Mouse (Mus musculus) MEL (cell line): ENCODE data around the gene Ptpro. TPM values are rescaled to one million over a fixed set of nuclear protein-coding genes. Genes with fewer than 3 reads are reported as not detected.

ENCODE experiments used
- DNase-seq: peaks from one replicate; pipeline ENCODE4 v3.0.0; 2011; ENCODE audit warnings: low read depth, low spot score
- H3K27ac ChIP-seq: 2 replicates; pipeline ENCODE4 v1.5.1; 2012; ENCODE audit warnings: low read depth, mild to moderate bottlenecking, control low read depth, low read length, moderate library complexity; ENCODE audit not compliant: control insufficient read depth
- H3K27me3 ChIP-seq, 2 experiments: fragments of 150-350 bp in 1 of 2; sonication (generic) in 1 of 2; 2 replicates each; pipeline ENCODE4 v1.6.1; 2012; ENCODE audit warnings: low read length in 2 of 2, mild to moderate bottlenecking in 2 of 2, improper control_type of control experiment in 1 of 2, moderate library complexity in 1 of 2; ENCODE audit not compliant: insufficient read depth in 2 of 2, control insufficient read depth in 1 of 2
- H3K36me3 ChIP-seq, 2 experiments: 2 replicates each; pipeline ENCODE4 v1.6.1; 2012 to 2014; ENCODE audit warnings: low read length in 2 of 2, improper control_type of control experiment in 1 of 2, inconsistent platforms in 1 of 2, mild to moderate bottlenecking in 1 of 2; ENCODE audit not compliant: insufficient read depth in 2 of 2, control insufficient read depth in 1 of 2
- H3K4me1 ChIP-seq, 2 experiments: fragments of 150-350 bp in 1 of 2; sonication (generic) in 1 of 2; 2 replicates each; pipeline ENCODE4 v1.6.1; 2012; ENCODE audit warnings: low read length in 2 of 2, improper control_type of control experiment in 1 of 2, mild to moderate bottlenecking in 1 of 2; ENCODE audit not compliant: insufficient read depth in 2 of 2, control insufficient read depth in 1 of 2
- H3K4me3 ChIP-seq, 2 experiments: fragments of 150-350 bp in 1 of 2; sonication (generic) in 1 of 2; 2 replicates each; pipeline ENCODE4 v1.5.1; 2012; ENCODE audit warnings: low read depth in 2 of 2, low read length in 2 of 2, mild to moderate bottlenecking in 2 of 2, moderate library complexity in 2 of 2, control low read depth in 1 of 2, improper control_type of control experiment in 1 of 2; ENCODE audit not compliant: control insufficient read depth in 1 of 2, insufficient read depth in 1 of 2
- H3K79me2 ChIP-seq: 2 replicates; pipeline ENCODE4 v1.6.1; 2012; ENCODE audit warnings: mild to moderate bottlenecking, low read length, moderate library complexity; ENCODE audit not compliant: control insufficient read depth, poor library complexity, insufficient read depth
- H3K9ac ChIP-seq: 2 replicates; pipeline ENCODE4 v1.6.1; 2012; ENCODE audit warnings: low read depth, mild to moderate bottlenecking, control low read depth, low read length, moderate library complexity; ENCODE audit not compliant: control insufficient read depth, poor library complexity, severe bottlenecking
- H3K9me3 ChIP-seq: fragments of 150-350 bp; sonication (generic); replicated peaks from 2 replicates; pipeline ENCODE4 v1.6.1; 2012; ENCODE audit warnings: mild to moderate bottlenecking, low read length, improper control_type of control experiment, moderate library complexity; ENCODE audit not compliant: insufficient read depth
- BHLHE40 ChIP-seq: IDR thresholded peaks from 2 replicates; pipeline ENCODE4 v1.6.1; 2012; ENCODE audit warnings: low read depth, mild to moderate bottlenecking, inconsistent platforms, low read length, improper control_type of control experiment, borderline replicate concordance
- CHD1 ChIP-seq: IDR thresholded peaks from 2 replicates; pipeline ENCODE4 v1.6.1; 2012; ENCODE audit warnings: low read depth, mild to moderate bottlenecking, inconsistent platforms, low read length, improper control_type of control experiment
- CHD2 ChIP-seq: IDR thresholded peaks from 2 replicates; pipeline ENCODE4 v1.6.1; 2011; ENCODE audit warnings: low read length, improper control_type of control experiment
- CTCF ChIP-seq, 3 experiments: IDR thresholded peaks in 2 of 3; conservative IDR thresholded peaks in 1 of 3; 2 replicates each; pipeline ENCODE4 v1.5.1; 2011 to 2012; ENCODE audit warnings: low read length in 3 of 3, low read depth in 2 of 3, mild to moderate bottlenecking in 2 of 3, improper control_type of control experiment in 1 of 3, inconsistent platforms in 1 of 3, mixed read lengths in 1 of 3, moderate library complexity in 1 of 3; ENCODE audit not compliant: control insufficient read depth in 1 of 3, insufficient read depth in 1 of 3, poor library complexity in 1 of 3, severe bottlenecking in 1 of 3
- E2F4 ChIP-seq: IDR thresholded peaks from 2 replicates; pipeline ENCODE4 v1.6.1; 2011; ENCODE audit warnings: low read depth, low read length, improper control_type of control experiment, borderline replicate concordance
- EP300 ChIP-seq, 2 experiments: IDR thresholded peaks; 2 replicates each; pipeline ENCODE4 v1.6.1; 2011; ENCODE audit warnings: improper control_type of control experiment in 2 of 2, low read length in 2 of 2, low read depth in 1 of 2, mild to moderate bottlenecking in 1 of 2
- GABPA ChIP-seq: IDR thresholded peaks from 2 replicates; pipeline ENCODE4 v1.6.1; 2012; ENCODE audit warnings: low read depth, mild to moderate bottlenecking, inconsistent platforms, low read length, improper control_type of control experiment, moderate library complexity
- HCFC1 ChIP-seq: IDR thresholded peaks from 2 replicates; pipeline ENCODE4 v1.6.1; 2012; ENCODE audit warnings: low read depth, mild to moderate bottlenecking, inconsistent platforms, low read length, improper control_type of control experiment, moderate library complexity
- JUND ChIP-seq: IDR thresholded peaks from 2 replicates; pipeline ENCODE4 v1.6.1; 2011; ENCODE audit warnings: low read depth, mild to moderate bottlenecking, improper control_type of control experiment, low read length
- MAFK ChIP-seq: IDR thresholded peaks from 2 replicates; pipeline ENCODE4 v1.6.1; 2011; ENCODE audit warnings: low read depth, mild to moderate bottlenecking, low read length, improper control_type of control experiment, borderline replicate concordance
- MXI1 ChIP-seq: IDR thresholded peaks from 2 replicates; pipeline ENCODE4 v1.6.1; 2011; ENCODE audit warnings: mild to moderate bottlenecking, low read depth, low read length, improper control_type of control experiment
- MYB ChIP-seq: IDR thresholded peaks from 2 replicates; pipeline ENCODE4 v1.6.1; 2011; ENCODE audit warnings: mild to moderate bottlenecking, low read depth, low read length, improper control_type of control experiment
- NRF1 ChIP-seq: IDR thresholded peaks from 2 replicates; pipeline ENCODE4 v1.6.1; 2014; ENCODE audit warnings: low read depth, mild to moderate bottlenecking, inconsistent platforms, low read length, improper control_type of control experiment, moderate library complexity; ENCODE audit not compliant: poor library complexity, insufficient read depth, severe bottlenecking
- POLR2A ChIP-seq, 2 experiments: IDR thresholded peaks; 2 replicates each; pipeline ENCODE4 v1.6.1; 2011 to 2012; ENCODE audit warnings: low read length in 2 of 2, mild to moderate bottlenecking in 2 of 2, control low read depth in 1 of 2, improper control_type of control experiment in 1 of 2, low read depth in 1 of 2, moderate library complexity in 1 of 2; ENCODE audit not compliant: control insufficient read depth in 1 of 2, insufficient read depth in 1 of 2, poor library complexity in 1 of 2
- POLR2AphosphoS2 ChIP-seq: IDR thresholded peaks from 2 replicates; pipeline ENCODE4 v1.6.1; 2011; ENCODE audit warnings: low read length, improper control_type of control experiment
- POLR2AphosphoS5 ChIP-seq: IDR thresholded peaks from 2 replicates; pipeline ENCODE4 v1.6.1; 2012; ENCODE audit warnings: low read depth, borderline replicate concordance, mild to moderate bottlenecking, inconsistent platforms, low read length, moderate library complexity, mixed read lengths
- SIN3A ChIP-seq: IDR thresholded peaks from 2 replicates; pipeline ENCODE4 v1.6.1; 2012; ENCODE audit warnings: low read length, improper control_type of control experiment, inconsistent platforms
- SMC3 ChIP-seq: IDR thresholded peaks from 2 replicates; pipeline ENCODE4 v1.6.1; 2011; ENCODE audit warnings: low read depth, low read length, improper control_type of control experiment
- TBP ChIP-seq: IDR thresholded peaks from 2 replicates; pipeline ENCODE4 v1.8.0; 2011; ENCODE audit warnings: low read depth, low read length, improper control_type of control experiment
- TCF12 ChIP-seq: IDR thresholded peaks from 2 replicates; pipeline ENCODE4 v1.6.1; 2014; ENCODE audit warnings: low read depth, mild to moderate bottlenecking, inconsistent platforms, low read length, improper control_type of control experiment, moderate library complexity
- USF1 ChIP-seq: IDR thresholded peaks from 2 replicates; pipeline ENCODE4 v1.6.1; 2014; ENCODE audit warnings: low read depth, mild to moderate bottlenecking, inconsistent platforms, low read length, improper control_type of control experiment, moderate library complexity
- ZC3H11A ChIP-seq: IDR thresholded peaks from 2 replicates; pipeline ENCODE4 v1.6.1; 2012; ENCODE audit warnings: low read depth, mild to moderate bottlenecking, inconsistent platforms, low read length, improper control_type of control experiment
- polyA plus RNA-seq, 2 experiments: library from polyadenylated mRNA; stranded (reverse) in 1 of 2; unstranded in 1 of 2; fragments of >175 nt in 1 of 2; fragments of >200 nt in 1 of 2; gene quantifications; 2 replicates each; pipeline versions ENCODE4 v1.2.1 to v1.2.4; 2012; ENCODE audit warnings: low replicate concordance in 2 of 2, low read depth in 1 of 2; ENCODE audit not compliant: insufficient read length in 2 of 2, insufficient read depth in 1 of 2, missing spikeins in 1 of 2
- total RNA-seq: library from RNA; depleted of rRNA; stranded (reverse); fragments of 300-350 nt; gene quantifications from 2 replicates; pipeline ENCODE4 v1.2.3, GENCODE M21; 2012

Ptpro gene
- total and polyA plus RNA-seq, 3 experiments = not detected

DNA sequence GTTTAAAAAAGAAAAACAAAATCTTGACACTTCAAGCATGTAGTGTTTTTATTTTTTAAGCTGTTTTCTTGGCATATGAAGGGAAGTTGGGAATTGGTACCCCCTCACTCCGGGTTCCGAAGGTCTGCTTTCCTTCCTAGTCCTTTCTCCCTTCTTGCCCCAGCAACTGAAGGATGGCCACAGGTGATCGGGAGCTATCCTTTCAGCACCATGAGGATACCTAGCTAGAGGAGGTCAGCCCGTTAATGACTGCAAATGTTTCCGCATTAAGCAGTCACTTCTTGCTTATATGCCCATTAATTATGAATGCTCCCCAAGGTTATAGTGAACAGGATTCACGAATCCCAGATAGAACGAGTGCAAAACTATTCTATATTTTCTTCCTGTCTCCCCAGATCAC, 1.3 kb downstream of the Ptpro start:
- no peaks in the 10 kb centered on the region for H3K9me3 ChIP-seq
- no peak overlapping the region for H3K27ac ChIP-seq
- H3K79me2 ChIP-seq = no peaks in the 10 kb centered on the region
- H3K27me3 ChIP-seq = no peaks in the 10 kb centered on the region
- TF ChIP-seq E2F4 (no peak), NRF1 (no peak), TBP (no peak), CHD1 (no peak), ZC3H11A (no peak), SIN3A (no peak), USF1 (no peak), CTCF (IDR thresholded peaks at IDR 0.05 in 2 of 3, conservative IDR thresholded peaks at IDR 0.05 in 1 of 3; ENCODE audit: control insufficient read depth in 1 of 3, insufficient read depth in 1 of 3, low read depth in 2 of 3, low read length in 3 of 3, poor library complexity in 1 of 3, severe bottlenecking in 1 of 3) (no peak), GABPA (no peak), CHD2 (no peak), EP300 (IDR thresholded peaks at IDR 0.05; ENCODE audit: low read depth in 1 of 2, low read length in 2 of 2) (no peak), BHLHE40 (no peak)
- no peak overlapping the region for H3K4me3 ChIP-seq
- no peaks in the 10 kb centered on the region for H3K36me3 ChIP-seq
- no peak for DNase-seq
- no peak overlapping the region for H3K9ac ChIP-seq
- H3K4me1 ChIP-seq = no peaks in the 10 kb centered on the region

DNA sequence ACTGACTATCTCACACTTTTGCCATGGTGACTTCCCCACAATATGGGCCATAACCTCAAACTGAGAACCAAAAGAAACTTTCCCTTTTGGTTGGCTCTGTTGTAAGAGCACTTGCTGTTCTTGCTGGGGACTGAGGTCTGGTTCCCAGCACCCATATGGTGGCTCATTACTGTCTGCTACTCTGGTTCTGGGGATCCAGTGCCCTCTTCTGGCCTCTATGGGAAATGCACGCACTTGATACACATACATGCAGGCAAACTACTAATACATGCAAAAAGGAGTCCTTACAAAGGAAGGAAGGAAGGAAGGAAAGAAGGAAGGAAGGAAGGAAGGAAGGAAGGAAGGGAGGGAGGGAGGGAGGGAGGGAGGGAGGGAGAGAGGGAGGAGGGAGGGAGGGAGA, 8.9 kb downstream of the Ptpro start:
- Histone ChIP-seq H3K36me3 (no peaks in the 10 kb centered on the region), H3K9me3 (no peaks in the 10 kb centered on the region), H3K27ac (no peak overlapping the region), H3K27me3 (no peaks in the 10 kb centered on the region), H3K79me2 (no peaks in the 10 kb centered on the region), H3K9ac (no peak overlapping the region), H3K4me1 (no peaks in the 10 kb centered on the region), H3K4me3 (no peak overlapping the region)
- TF ChIP-seq CTCF (IDR thresholded peaks at IDR 0.05 in 2 of 3, conservative IDR thresholded peaks at IDR 0.05 in 1 of 3; ENCODE audit: control insufficient read depth in 1 of 3, insufficient read depth in 1 of 3, low read depth in 2 of 3, low read length in 3 of 3, poor library complexity in 1 of 3, severe bottlenecking in 1 of 3) (0 out of 6 replicates have a peak, but pooled peaks of 1 of the 3 experiments have one; percentile 17), SMC3 (no peak)
- DNase-seq = peak; percentile 1

DNA sequence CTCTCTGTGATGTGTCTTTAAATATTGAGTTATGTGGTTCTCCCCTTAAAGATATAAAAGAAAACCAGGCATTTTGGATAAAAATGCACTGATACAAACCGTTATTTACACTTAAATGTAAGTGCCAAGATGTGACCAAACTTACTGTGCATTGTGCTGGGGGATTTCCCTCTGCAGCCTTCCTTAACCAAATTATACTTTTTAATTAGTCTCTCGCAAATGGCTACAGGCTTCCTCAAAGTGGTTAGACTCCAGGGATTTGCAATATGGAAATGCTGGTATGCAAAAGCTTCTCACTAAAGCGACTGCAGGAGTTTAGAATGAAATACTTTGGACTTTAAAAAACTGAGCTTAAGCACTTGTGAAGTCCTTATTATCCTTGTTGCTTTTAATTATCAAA, 10.0 kb downstream of the Ptpro start:
- no peaks in the 10 kb centered on the region for H3K9me3 ChIP-seq
- H3K9ac ChIP-seq = no peak overlapping the region
- H3K79me2 ChIP-seq = no peaks in the 10 kb centered on the region
- TF ChIP-seq MAFK (no peak), JUND (no peak), HCFC1 (no peak), POLR2AphosphoS5 (no peak), TCF12 (no peak), BHLHE40 (no peak), MXI1 (no peak), POLR2AphosphoS2 (no peak), POLR2A (IDR thresholded peaks at IDR 0.05; ENCODE audit: control insufficient read depth in 1 of 2, insufficient read depth in 1 of 2, low read depth in 1 of 2, low read length in 2 of 2, poor library complexity in 1 of 2) (no peak), MYB (no peak), EP300 (IDR thresholded peaks at IDR 0.05; ENCODE audit: low read depth in 1 of 2, low read length in 2 of 2) (no peak)
- TF ChIP-seq, all 39 proteins: peak for 0
- no peak overlapping the region for H3K27ac ChIP-seq
- no peaks in the 10 kb centered on the region for H3K27me3 ChIP-seq
- DNase-seq = no peak
- H3K36me3 ChIP-seq = no peaks in the 10 kb centered on the region
- no peaks in the 10 kb centered on the region for H3K4me1 ChIP-seq
- H3K4me3 ChIP-seq = no peak overlapping the region
